Mouse (Mus musculus) intestine, embryonic 15.5 days (tissue): ENCODE measurements around the gene Grin2a. TPM values are rescaled to one million over a fixed set of nuclear protein-coding genes. Genes with fewer than 3 reads are reported as not detected.

Experiments
- ATAC-seq: fragments of 200-750 bp; cut with Nextera tagmentation; 2 replicates; pipeline ENCODE4 v1.8.0; 2017; ENCODE audit warnings: moderate TSS enrichment, moderate library complexity
- H3K27ac ChIP-seq: fragments of 300-500 bp; sonication (generic); 2 replicates; pipeline ENCODE4 v1.5.1; 2015; ENCODE audit warnings: mild to moderate bottlenecking, inconsistent platforms
- H3K27me3 ChIP-seq: fragments of 300-500 bp; sonication (generic); replicated peaks from 2 replicates; pipeline ENCODE4 v1.6.1; 2015; ENCODE audit warnings: inconsistent platforms
- H3K36me3 ChIP-seq: fragments of 300-500 bp; sonication (generic); 2 replicates; pipeline ENCODE4 v1.6.1; 2015; ENCODE audit warnings: inconsistent platforms
- H3K4me1 ChIP-seq: fragments of 300-500 bp; sonication (generic); replicated peaks from 2 replicates; pipeline ENCODE4 v1.6.1; 2015; ENCODE audit warnings: inconsistent platforms
- H3K4me2 ChIP-seq: fragments of 300-500 bp; sonication (generic); replicated peaks from 2 replicates; pipeline ENCODE4 v1.6.1; 2015; ENCODE audit warnings: mild to moderate bottlenecking, inconsistent platforms
- H3K4me3 ChIP-seq: fragments of 300-500 bp; sonication (generic); replicated peaks from 2 replicates; pipeline ENCODE4 v1.5.1; 2015; ENCODE audit warnings: inconsistent platforms
- H3K9ac ChIP-seq: fragments of 300-500 bp; sonication (generic); 2 replicates; pipeline ENCODE4 v1.6.1; 2015; ENCODE audit warnings: inconsistent platforms
- H3K9me3 ChIP-seq: fragments of 300-500 bp; sonication (generic); 2 replicates; pipeline ENCODE4 v1.6.1; 2016; ENCODE audit warnings: inconsistent platforms
- WGBS: fragments of 180-500 bp; shearing (Covaris S2); methylation state at CpG from one replicate; pipeline ENCODE4 v1.1.7; 2015; 5-methylcytosine and 5-hydroxymethylcytosine counted together
- polyA plus RNA-seq: library from polyadenylated mRNA; unstranded; fragments of >200 nt; fragmentation: Nextera tagmentation; extraction: Ambion mirVana; gene quantifications from 2 replicates; pipeline ENCODE4 v1.2.1, GENCODE M21; 2015

Grin2a gene
- polyA plus RNA-seq, 1 experiment from 2014 or later, result 0.34 TPM

- Histone ChIP-seq H3K9me3 (no peaks in the 10 kb centered on the region), H3K36me3 (no peaks in the 10 kb centered on the region), H3K4me1 (no peaks in the 10 kb centered on the region), H3K27me3 (no peaks in the 10 kb centered on the region), H3K9ac (no peak overlapping the region), H3K4me2 (no peak overlapping the region), H3K27ac (no peak overlapping the region), H3K4me3 (no peak overlapping the region)
- no peak for ATAC-seq
- 67% methylated on average over 3 of the region's 3 CpGs for WGBS
These were observed 94.4 kb downstream of the Grin2a start for GRCm38 (mm10) chr16:9900996-9901395.

- ATAC-seq, result no peak
- WGBS, result 93% methylated on average over 1 of the region's 1 CpGs
- no peak overlapping the region for H3K27ac ChIP-seq
- no peaks in the 10 kb centered on the region for H3K27me3 ChIP-seq
- H3K4me2 ChIP-seq, result no peak overlapping the region
- no peaks in the 10 kb centered on the region for H3K9me3 ChIP-seq
- H3K9ac ChIP-seq, result no peak overlapping the region
- no peaks in the 10 kb centered on the region for H3K4me1 ChIP-seq
- H3K36me3 ChIP-seq, result no peaks in the 10 kb centered on the region
- no peak overlapping the region for H3K4me3 ChIP-seq
These were observed 95.2 kb downstream of the Grin2a start for GRCm38 (mm10) chr16:9900196-9900595.

- Histone ChIP-seq H3K4me2 (no peak overlapping the region), H3K4me1 (no peaks in the 10 kb centered on the region), H3K27ac (no peak overlapping the region), H3K4me3 (no peak overlapping the region), H3K36me3 (no peaks in the 10 kb centered on the region), H3K9ac (no peak overlapping the region), H3K27me3 (no peaks in the 10 kb centered on the region), H3K9me3 (no peaks in the 10 kb centered on the region)
- 68% methylated on average over 2 of the region's 2 CpGs for WGBS
- ATAC-seq, result no peak
These were observed 96.2 kb downstream of the Grin2a start for GRCm38 (mm10) chr16:9899176-9899575.

GRCm38 (mm10) chr16:9895581-9895980 is 99.8 kb downstream of the Grin2a start:
- no peaks in the 10 kb centered on the region for H3K9me3 ChIP-seq

GRCm38 (mm10) chr16:9886155-9886554 is 109.2 kb downstream of the Grin2a start:
- ATAC-seq, result no peak
- no peak overlapping the region for H3K9ac ChIP-seq
- no peaks in the 10 kb centered on the region for H3K4me1 ChIP-seq
- no peaks in the 10 kb centered on the region for H3K27me3 ChIP-seq
- H3K27ac ChIP-seq, result no peak overlapping the region
- H3K36me3 ChIP-seq, result no peaks in the 10 kb centered on the region
- H3K4me2 ChIP-seq, result no peak overlapping the region
- no peaks in the 10 kb centered on the region for H3K9me3 ChIP-seq
- WGBS, result 67% methylated on average over 4 of the region's 4 CpGs
- H3K4me3 ChIP-seq, result no peak overlapping the region

More at GRCm38 (mm10) chr16:9895581-9895980, 99.8 kb downstream of the Grin2a start:
- H3K27me3 ChIP-seq, result no peaks in the 10 kb centered on the region
- no peak overlapping the region for H3K4me2 ChIP-seq
- no peak overlapping the region for H3K9ac ChIP-seq
- no peak overlapping the region for H3K27ac ChIP-seq
- no peak for ATAC-seq
- H3K4me3 ChIP-seq, result no peak overlapping the region
- no peaks in the 10 kb centered on the region for H3K4me1 ChIP-seq
- 65% methylated on average over 7 of the region's 7 CpGs for WGBS
- H3K36me3 ChIP-seq, result no peaks in the 10 kb centered on the region

GRCm38 (mm10) chr16:9884141-9884540 is 111.2 kb downstream of the Grin2a start:
- Histone ChIP-seq H3K9me3 (no peaks in the 10 kb centered on the region), H3K36me3 (no peaks in the 10 kb centered on the region), H3K4me2 (no peak overlapping the region), H3K9ac (no peak overlapping the region), H3K4me1 (no peaks in the 10 kb centered on the region), H3K27me3 (no peaks in the 10 kb centered on the region), H3K4me3 (no peak overlapping the region), H3K27ac (no peak overlapping the region)
- ATAC-seq, result no peak
- WGBS, result 89% methylated on average over 2 of the region's 2 CpGs

GRCm38 (mm10) chr16:9882420-9882819 is 112.9 kb downstream of the Grin2a start:
- Histone ChIP-seq H3K36me3 (no peaks in the 10 kb centered on the region), H3K9ac (no peak overlapping the region), H3K9me3 (no peaks in the 10 kb centered on the region), H3K27ac (no peak overlapping the region), H3K4me3 (no peak overlapping the region), H3K27me3 (no peaks in the 10 kb centered on the region), H3K4me2 (no peak overlapping the region), H3K4me1 (no peaks in the 10 kb centered on the region)
- ATAC-seq, result no peak
- WGBS, result 79% methylated on average over 4 of the region's 4 CpGs

GRCm38 (mm10) chr16:9873001-9873400 is 122.4 kb downstream of the Grin2a start:
- ATAC-seq, result no peak

GRCm38 (mm10) chr16:9865710-9866109 is 129.7 kb downstream of the Grin2a start:
- Histone ChIP-seq H3K36me3 (no peaks in the 10 kb centered on the region), H3K4me3 (no peak overlapping the region), H3K9me3 (no peaks in the 10 kb centered on the region), H3K4me2 (no peak overlapping the region), H3K27me3 (no peaks in the 10 kb centered on the region), H3K9ac (no peak overlapping the region), H3K4me1 (no peaks in the 10 kb centered on the region), H3K27ac (no peak overlapping the region)
- WGBS, result 71% methylated on average over 3 of the region's 3 CpGs
- no peak for ATAC-seq

More at GRCm38 (mm10) chr16:9873001-9873400, 122.4 kb downstream of the Grin2a start:
- no peak overlapping the region for H3K27ac ChIP-seq
- H3K27me3 ChIP-seq, result no peaks in the 10 kb centered on the region
- H3K4me2 ChIP-seq, result no peak overlapping the region
- H3K9me3 ChIP-seq, result no peaks in the 10 kb centered on the region
- no peaks in the 10 kb centered on the region for H3K36me3 ChIP-seq
- 68% methylated on average over 4 of the region's 4 CpGs for WGBS
- no peak overlapping the region for H3K4me3 ChIP-seq
- H3K9ac ChIP-seq, result no peak overlapping the region
- H3K4me1 ChIP-seq, result no peaks in the 10 kb centered on the region

GRCm38 (mm10) chr16:9865039-9865438 is 130.3 kb downstream of the Grin2a start:
- no peak overlapping the region for H3K9ac ChIP-seq
- H3K27me3 ChIP-seq, result no peaks in the 10 kb centered on the region
- no peaks in the 10 kb centered on the region for H3K36me3 ChIP-seq
- 72% methylated on average over 4 of the region's 4 CpGs for WGBS
- no peak overlapping the region for H3K4me3 ChIP-seq
- H3K9me3 ChIP-seq, result no peaks in the 10 kb centered on the region
- H3K4me1 ChIP-seq, result no peaks in the 10 kb centered on the region
- ATAC-seq, result no peak
- H3K27ac ChIP-seq, result no peak overlapping the region
- no peak overlapping the region for H3K4me2 ChIP-seq

- Histone ChIP-seq H3K9ac (no peak overlapping the region), H3K4me1 (no peaks in the 10 kb centered on the region), H3K27me3 (no peaks in the 10 kb centered on the region), H3K27ac (no peak overlapping the region), H3K36me3 (no peaks in the 10 kb centered on the region), H3K4me2 (no peak overlapping the region), H3K4me3 (no peak overlapping the region), H3K9me3 (no peaks in the 10 kb centered on the region)
- no peak for ATAC-seq
- 78% methylated on average over 2 of the region's 2 CpGs for WGBS
These were observed 137.6 kb downstream of the Grin2a start for GRCm38 (mm10) chr16:9857758-9858157.

- no peak for ATAC-seq
- no peaks in the 10 kb centered on the region for H3K9me3 ChIP-seq
- 84% methylated on average over 12 of the region's 12 CpGs for WGBS
- H3K4me1 ChIP-seq, result no peaks in the 10 kb centered on the region
- H3K9ac ChIP-seq, result no peak overlapping the region
- no peaks in the 10 kb centered on the region for H3K27me3 ChIP-seq
- no peak overlapping the region for H3K4me2 ChIP-seq
- no peak overlapping the region for H3K27ac ChIP-seq
- no peak overlapping the region for H3K4me3 ChIP-seq
- H3K36me3 ChIP-seq, result no peaks in the 10 kb centered on the region
These were observed 143.9 kb downstream of the Grin2a start for GRCm38 (mm10) chr16:9851265-9851988.

- Histone ChIP-seq H3K4me1 (no peaks in the 10 kb centered on the region), H3K4me3 (no peak overlapping the region), H3K27me3 (no peaks in the 10 kb centered on the region), H3K9me3 (no peaks in the 10 kb centered on the region), H3K36me3 (no peaks in the 10 kb centered on the region), H3K4me2 (no peak overlapping the region), H3K9ac (no peak overlapping the region), H3K27ac (no peak overlapping the region)
- ATAC-seq, result no peak
- 56% methylated on average over 3 of the region's 3 CpGs for WGBS
These were observed 153.9 kb downstream of the Grin2a start for GRCm38 (mm10) chr16:9841496-9841895.
